Mouse (Mus musculus) forebrain, embryonic 11.5 days (tissue): Measurements from ENCODE around the gene Exoc6. TPM values are rescaled to one million over a fixed set of nuclear protein-coding genes. Genes with fewer than 3 reads are reported as not detected.

Experiments
- ATAC-seq: fragments of 200-750 bp; cut with Nextera tagmentation; replicated peaks from 2 replicates; pipeline ENCODE4 v1.8.0; 2017; ENCODE audit warnings: moderate TSS enrichment; ENCODE audit not compliant: low FRiP score
- DNase-seq: peaks from one replicate; pipeline ENCODE4 v3.0.0-alpha.2; 2017; ENCODE audit warnings: low spot score
- H3K27ac ChIP-seq: fragments of 300-500 bp; sonication (generic); 2 replicates; pipeline ENCODE4 v1.5.1; 2014; ENCODE audit warnings: low read depth, low read length
- H3K27me3 ChIP-seq: fragments of 300-500 bp; sonication (generic); 2 replicates; pipeline ENCODE4 v1.6.1; 2014; ENCODE audit warnings: mild to moderate bottlenecking, low read length, mixed read lengths; ENCODE audit not compliant: control insufficient read depth, insufficient read depth
- H3K36me3 ChIP-seq: fragments of 300-500 bp; sonication (generic); 2 replicates; pipeline ENCODE4 v1.6.1; 2014; ENCODE audit warnings: mild to moderate bottlenecking, low read length, moderate library complexity, mixed read lengths; ENCODE audit not compliant: control insufficient read depth, insufficient read depth
- H3K4me1 ChIP-seq: fragments of 300-500 bp; sonication (generic); replicated peaks from 2 replicates; pipeline ENCODE4 v1.6.1; 2014; ENCODE audit warnings: low read length, mixed read lengths; ENCODE audit not compliant: control insufficient read depth, insufficient read depth
- H3K4me2 ChIP-seq: fragments of 300-500 bp; sonication (generic); 2 replicates; pipeline ENCODE4 v1.6.1; 2014; ENCODE audit warnings: low read depth, mild to moderate bottlenecking, low read length, moderate library complexity, mixed read lengths; ENCODE audit not compliant: severe bottlenecking
- H3K4me3 ChIP-seq: fragments of 300-500 bp; sonication (generic); 2 replicates; pipeline ENCODE4 v1.5.1; 2014; ENCODE audit warnings: low read depth, low read length
- H3K9ac ChIP-seq: fragments of 300-500 bp; sonication (generic); 2 replicates; pipeline ENCODE4 v1.6.1; 2014; ENCODE audit warnings: low read length
- H3K9me3 ChIP-seq: fragments of 300-500 bp; sonication (generic); 2 replicates; pipeline ENCODE4 v1.6.1; 2016; ENCODE audit warnings: low read length, mixed read lengths; ENCODE audit not compliant: control insufficient read depth
- WGBS: fragments of 180-500 bp; shearing (Covaris S2); extraction: QIAGEN DNeasy Blood & Tissue Kit; methylation state at CpG from one replicate; pipeline ENCODE4 v1.1.7; 2014; 5-methylcytosine and 5-hydroxymethylcytosine counted together
- polyA plus RNA-seq: library from polyadenylated mRNA; unstranded; fragments of >200 nt; fragmentation: Nextera tagmentation; extraction: Ambion mirVana; gene quantifications from 2 replicates; pipeline ENCODE4 v1.2.1, GENCODE M21; 2014

Gene Exoc6
- 9.1 and 10.2 TPM in 2 replicates for polyA plus RNA-seq

- no peaks in the 10 kb centered on the region for H3K27me3 ChIP-seq
These were observed at the start of gene Exoc6 for GRCm38 (mm10) chr19:37550101-37551039. TSS of gene Exoc6 (plus strand) at chr19:37550418.

GRCm38 (mm10) chr19:37502996-37503395 is 47.2 kb upstream of the Exoc6 start:
- no peak for ATAC-seq
- DNase-seq = no peak
- 85% methylated on average over 8 of the region's 8 CpGs for WGBS

More at GRCm38 (mm10) chr19:37550101-37551039, at the start of gene Exoc6:
- Histone ChIP-seq H3K9me3 (no peaks in the 10 kb centered on the region), H3K36me3 (no peaks in the 10 kb centered on the region), H3K27ac (0 out of 2 replicates have a peak within 1 kb of the TSS, but pooled peaks have one; percentile 18), H3K4me3 (peak within 1 kb of the TSS; percentile 83), H3K9ac (peak within 1 kb of the TSS; percentile 79), H3K4me2 (peak within 1 kb of the TSS; percentile 98), H3K4me1 (no peaks in the 10 kb centered on the region; the same call in 1 of the 2 replicates)
- 1% methylated on average over 51 of the region's 89 CpGs for WGBS
- ATAC-seq (peak; percentile 88), DNase-seq (peak; percentile 90)

GRCm38 (mm10) chr19:37506066-37506465 is 44.2 kb upstream of the Exoc6 start:
- ATAC-seq (no peak), DNase-seq (no peak)
- Histone ChIP-seq H3K4me3 (no peak overlapping the region), H3K27ac (no peak overlapping the region), H3K4me2 (no peak overlapping the region), H3K27me3 (no peaks in the 10 kb centered on the region), H3K4me1 (no peaks in the 10 kb centered on the region), H3K9me3 (no peaks in the 10 kb centered on the region), H3K9ac (no peak overlapping the region), H3K36me3 (no peaks in the 10 kb centered on the region)
- WGBS = 80% methylated on average over 7 of the region's 7 CpGs

More at GRCm38 (mm10) chr19:37502996-37503395, 47.2 kb upstream of the Exoc6 start:
- Histone ChIP-seq H3K27me3 (no peaks in the 10 kb centered on the region), H3K36me3 (no peaks in the 10 kb centered on the region), H3K9ac (no peak overlapping the region), H3K4me2 (no peak overlapping the region), H3K4me1 (no peaks in the 10 kb centered on the region), H3K9me3 (no peaks in the 10 kb centered on the region), H3K27ac (no peak overlapping the region), H3K4me3 (no peak overlapping the region)

- 59% methylated on average over 5 of the region's 5 CpGs for WGBS
- Histone ChIP-seq H3K4me2 (no peak overlapping the region), H3K4me1 (no peaks in the 10 kb centered on the region), H3K36me3 (no peaks in the 10 kb centered on the region), H3K27ac (no peak overlapping the region), H3K27me3 (no peaks in the 10 kb centered on the region), H3K9me3 (no peaks in the 10 kb centered on the region), H3K4me3 (no peak overlapping the region), H3K9ac (no peak overlapping the region)
- no peak for DNase-seq
- no peak for ATAC-seq
These were observed 43.6 kb upstream of the Exoc6 start for GRCm38 (mm10) chr19:37506614-37507013.

- 22% methylated on average over 11 of the region's 11 CpGs for WGBS
These were observed 40.5 kb upstream of the Exoc6 start for GRCm38 (mm10) chr19:37509725-37510124.

GRCm38 (mm10) chr19:37514811-37515292 is 35.4 kb upstream of the Exoc6 start:
- H3K9ac ChIP-seq = no peak overlapping the region
- H3K4me1 ChIP-seq = no peaks in the 10 kb centered on the region
- H3K27ac ChIP-seq = no peak overlapping the region
- ATAC-seq = no peak
- DNase-seq = no peak
- no peak overlapping the region for H3K4me3 ChIP-seq
- WGBS = 76% methylated on average over 7 of the region's 7 CpGs
- H3K4me2 ChIP-seq = no peak overlapping the region
- no peaks in the 10 kb centered on the region for H3K9me3 ChIP-seq
- no peaks in the 10 kb centered on the region for H3K27me3 ChIP-seq
- no peaks in the 10 kb centered on the region for H3K36me3 ChIP-seq

More at GRCm38 (mm10) chr19:37509725-37510124, 40.5 kb upstream of the Exoc6 start:
- H3K4me2 ChIP-seq = no peak overlapping the region
- no peaks in the 10 kb centered on the region for H3K4me1 ChIP-seq
- H3K4me3 ChIP-seq = no peak overlapping the region
- DNase-seq = peak; percentile 88
- no peaks in the 10 kb centered on the region for H3K27me3 ChIP-seq
- H3K36me3 ChIP-seq = no peaks in the 10 kb centered on the region
- no peaks in the 10 kb centered on the region for H3K9me3 ChIP-seq
- H3K27ac ChIP-seq = no peak overlapping the region
- no peak for ATAC-seq
- H3K9ac ChIP-seq = no peak overlapping the region

- DNase-seq = no peak
- Histone ChIP-seq H3K9ac (no peak overlapping the region), H3K4me3 (no peak overlapping the region), H3K36me3 (no peaks in the 10 kb centered on the region), H3K4me1 (no peaks in the 10 kb centered on the region), H3K27ac (no peak overlapping the region), H3K9me3 (no peaks in the 10 kb centered on the region), H3K27me3 (no peaks in the 10 kb centered on the region), H3K4me2 (no peak overlapping the region)
- 89% methylated on average over 7 of the region's 7 CpGs for WGBS
- ATAC-seq = no peak
These were observed 32.8 kb upstream of the Exoc6 start for GRCm38 (mm10) chr19:37517419-37517818.

GRCm38 (mm10) chr19:37520740-37521433 is 29.3 kb upstream of the Exoc6 start:
- no peaks in the 10 kb centered on the region for H3K9me3 ChIP-seq
- no peaks in the 10 kb centered on the region for H3K27me3 ChIP-seq
- H3K27ac ChIP-seq = no peak overlapping the region
- H3K36me3 ChIP-seq = no peaks in the 10 kb centered on the region
- 69% methylated on average over 18 of the region's 18 CpGs for WGBS
- H3K4me2 ChIP-seq = no peak overlapping the region
- DNase-seq = no peak
- H3K4me3 ChIP-seq = no peak overlapping the region
- no peaks in the 10 kb centered on the region for H3K4me1 ChIP-seq
- H3K9ac ChIP-seq = no peak overlapping the region
- no peak for ATAC-seq
